Mouse (Mus musculus): ENCODE measurements around the gene Alox15. TPM values are rescaled to one million over a fixed set of nuclear protein-coding genes. Genes with fewer than 3 reads are reported as not detected.
"Not testable (repeated sequence)": the region's sequence is repeated elsewhere in the genome, so short reads cannot be mapped to it uniquely, and the experiment has no call there.

The Alox15 gene
- total RNA-seq (2021), result not detected

- DNase-seq, result no peak
- intact Hi-C loops (cut with DNase I), result no loop called here
Observed at GRCm38 (mm10) chr11:70351868-70352267, at the start of gene Alox15. TSS of gene Alox15 (minus strand) at chr11:70352031.

GRCm38 (mm10) chr11:70389421-70389820, 37.6 kb upstream of the Alox15 start:
- no peak for DNase-seq
- intact Hi-C loops (cut with DNase I), result no loop called here

- no peak for DNase-seq
- intact Hi-C loops (cut with DNase I), result no loop called here
Observed at GRCm38 (mm10) chr11:70387436-70387835, 35.6 kb upstream of the Alox15 start.

GRCm38 (mm10) chr11:70384136-70384535, 32.3 kb upstream of the Alox15 start:
- no peak for DNase-seq
- intact Hi-C loops (cut with DNase I), result no loop called here

GRCm38 (mm10) chr11:70381330-70381729, 29.5 kb upstream of the Alox15 start:
- intact Hi-C loops (cut with DNase I), result no loop called here
- DNase-seq, result no peak

- DNase-seq, result no peak
- intact Hi-C loops (cut with DNase I), result no loop called here
Observed at GRCm38 (mm10) chr11:70380478-70381005, 28.7 kb upstream of the Alox15 start.

GRCm38 (mm10) chr11:70376054-70376453, 24.2 kb upstream of the Alox15 start:
- intact Hi-C loops (cut with DNase I), result no loop called here
- no peak for DNase-seq

GRCm38 (mm10) chr11:70374302-70374701, 22.5 kb upstream of the Alox15 start:
- intact Hi-C loops (cut with DNase I), result no loop called here

GRCm38 (mm10) chr11:70372849-70373557, 21.2 kb upstream of the Alox15 start:
- intact Hi-C loops (cut with DNase I), result no loop called here
- DNase-seq, result no peak

More at GRCm38 (mm10) chr11:70374302-70374701, 22.5 kb upstream of the Alox15 start:
- DNase-seq, result no peak

- DNase-seq, result no peak
- intact Hi-C loops (cut with DNase I), result no loop called here
Observed at GRCm38 (mm10) chr11:70372396-70372795, 20.6 kb upstream of the Alox15 start.

GRCm38 (mm10) chr11:70368626-70369025, 16.8 kb upstream of the Alox15 start:
- DNase-seq; intact Hi-C loops (cut with DNase I): not testable (repeated sequence)

GRCm38 (mm10) chr11:70367701-70368100, 15.9 kb upstream of the Alox15 start:
- DNase-seq; intact Hi-C loops (cut with DNase I): not testable (repeated sequence)

GRCm38 (mm10) chr11:70348630-70349029, 3.2 kb downstream of the Alox15 start:
- intact Hi-C loops (cut with DNase I), result no loop called here

GRCm38 (mm10) chr11:70347861-70348260, 4.0 kb downstream of the Alox15 start:
- no peak for DNase-seq
- intact Hi-C loops (cut with DNase I), result no loop called here

More at GRCm38 (mm10) chr11:70348630-70349029, 3.2 kb downstream of the Alox15 start:
- no peak for DNase-seq

- no peak for DNase-seq
- intact Hi-C loops (cut with DNase I), result no loop called here
Observed at GRCm38 (mm10) chr11:70345546-70345945, 6.3 kb downstream of the Alox15 start.

GRCm38 (mm10) chr11:70345061-70345460, 6.8 kb downstream of the Alox15 start:
- intact Hi-C loops (cut with DNase I), result no loop called here
- DNase-seq, result no peak

GRCm38 (mm10) chr11:70339481-70339880, 12.3 kb downstream of the Alox15 start:
- no peak for DNase-seq
- intact Hi-C loops (cut with DNase I), result loop anchor here (10.0 kb wide), 1 partner anchor 105 kb away; the partner anchor contains the start of genes 0610010K14Rik, Gm21988 and Rnasek

- intact Hi-C loops (cut with DNase I), result loop anchor here (10.0 kb wide), 1 partner anchor 100 kb away; the partner anchor contains the start of genes 0610010K14Rik, Gm21988 and Rnasek
Observed at GRCm38 (mm10) chr11:70334477-70334876, 17.4 kb downstream of the Alox15 start.

GRCm38 (mm10) chr11:70324726-70325125, 27.1 kb downstream of the Alox15 start:
- intact Hi-C loops (cut with DNase I), result no loop called here
- DNase-seq, result no peak

More at GRCm38 (mm10) chr11:70334477-70334876, 17.4 kb downstream of the Alox15 start:
- DNase-seq, result peak; percentile 76

- intact Hi-C loops (cut with DNase I), result no loop called here
- DNase-seq, result no peak
Observed at GRCm38 (mm10) chr11:70322528-70322927, 29.3 kb downstream of the Alox15 start, which contains the start of gene Alox12e. TSS of gene Alox12e (minus strand) at chr11:70322628.

GRCm38 (mm10) chr11:70321664-70322063, 30.2 kb downstream of the Alox15 start:
- intact Hi-C loops (cut with DNase I), result no loop called here
- peak; percentile 59 for DNase-seq

- intact Hi-C loops (cut with DNase I), result no loop called here
- peak; percentile 16 for DNase-seq
Observed at GRCm38 (mm10) chr11:70319614-70320013, 32.2 kb downstream of the Alox15 start.
